Mouse (Mus musculus) heart, postnatal 10 days (tissue): ENCODE data around the gene 2210010C04Rik. TPM values are rescaled to one million over a fixed set of nuclear protein-coding genes. Genes with fewer than 3 reads are reported as not detected.

Experiments used
- DNase-seq, 2 experiments: peaks; one replicate each; pipeline ENCODE4 v3.0.0; 2021
- intact Hi-C: fragments of 180-260 bp; cut with DNase I; formaldehyde crosslinking; loops from one replicate; pipeline ENCODE4 v1.15.1; 2025
- total RNA-seq, 2 experiments: library from RNA; stranded (reverse); gene quantifications; 2 replicates each; pipeline ENCODE4 v1.2.3; 2021

The 2210010C04Rik gene
- total RNA-seq = not detected

DNA sequence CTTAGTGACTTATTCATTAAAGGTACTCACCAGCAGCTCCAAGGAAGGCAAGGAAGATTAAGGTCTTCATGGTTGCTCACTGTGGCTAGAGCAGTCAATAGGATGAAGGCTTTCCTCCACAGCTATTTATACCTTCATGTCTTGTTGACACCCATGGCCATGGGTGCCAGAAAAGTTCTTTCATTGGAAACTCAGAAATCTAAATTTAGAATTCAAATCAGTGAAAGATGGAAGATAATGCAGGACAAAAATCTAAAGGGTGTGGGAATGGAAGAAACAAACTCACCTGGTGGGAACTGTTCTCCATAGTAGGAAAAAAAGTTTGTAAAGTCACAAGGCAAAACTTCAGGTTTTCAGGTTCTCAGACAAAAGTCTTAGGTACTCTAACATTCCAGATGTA is at the start of gene 2210010C04Rik:
TSS of gene 2210010C04Rik (minus strand) at position 101 of the 400 bp plus-strand sequence.
- intact Hi-C loops = no loop called here
- DNase-seq = no peak

DNA sequence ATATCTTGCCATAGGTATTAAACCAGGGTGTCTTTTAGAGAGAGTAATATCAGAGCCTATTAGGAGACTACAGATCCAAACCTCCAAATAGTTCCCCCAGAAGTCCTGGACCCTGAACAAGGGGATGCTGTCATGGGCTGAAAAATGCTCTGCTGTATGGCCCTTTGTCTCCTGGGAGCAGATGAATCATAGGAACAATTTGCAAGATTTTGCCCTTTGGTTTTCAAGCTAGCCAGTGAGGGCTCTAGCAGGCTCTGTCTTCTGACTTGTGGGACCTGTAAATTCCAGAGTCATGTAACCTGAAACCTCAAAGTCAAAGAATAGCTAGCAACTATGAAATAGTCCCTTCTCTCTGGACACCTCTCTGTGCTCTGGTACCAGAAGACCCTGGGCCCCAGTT is 44.8 kb upstream of the 2210010C04Rik start:
- intact Hi-C loops = no loop called here
- DNase-seq = no peak

DNA sequence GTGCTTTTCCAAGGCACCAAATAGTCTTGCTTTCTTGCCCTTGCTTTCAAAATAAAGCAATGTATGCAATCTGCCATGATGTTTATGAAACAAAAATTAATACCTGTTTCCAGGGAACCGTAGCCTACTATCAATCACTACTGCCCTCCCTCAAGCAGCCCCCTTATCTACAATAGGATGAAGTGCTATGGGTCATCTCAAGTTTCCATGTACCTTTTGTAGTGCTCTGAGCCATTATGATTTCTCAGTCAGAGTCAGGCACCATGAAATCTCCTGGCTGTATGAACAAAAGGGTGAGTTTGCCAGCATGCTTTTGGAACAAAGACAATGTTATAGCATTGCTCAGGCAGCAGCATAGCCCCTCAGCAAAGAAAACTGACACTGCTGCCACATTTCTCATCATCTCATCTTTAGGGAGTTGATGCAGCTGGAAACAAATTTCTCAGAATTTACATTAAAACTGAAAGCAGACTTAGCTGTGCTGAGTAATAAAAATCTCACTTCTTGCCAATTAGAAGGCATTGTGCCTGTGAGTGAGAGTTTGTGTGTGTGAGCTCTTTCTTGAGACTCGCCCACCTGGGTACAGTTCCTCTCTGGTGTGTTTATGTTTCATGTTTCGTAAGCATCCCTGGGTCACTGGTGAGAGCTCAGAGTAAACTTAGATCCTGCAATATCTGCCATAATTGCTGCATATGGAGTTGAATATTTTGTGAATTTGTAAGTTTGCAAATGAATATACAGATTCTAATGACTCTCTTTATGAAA is 43.4 kb upstream of the 2210010C04Rik start:
- intact Hi-C loops = no loop called here
- no peak for DNase-seq

DNA sequence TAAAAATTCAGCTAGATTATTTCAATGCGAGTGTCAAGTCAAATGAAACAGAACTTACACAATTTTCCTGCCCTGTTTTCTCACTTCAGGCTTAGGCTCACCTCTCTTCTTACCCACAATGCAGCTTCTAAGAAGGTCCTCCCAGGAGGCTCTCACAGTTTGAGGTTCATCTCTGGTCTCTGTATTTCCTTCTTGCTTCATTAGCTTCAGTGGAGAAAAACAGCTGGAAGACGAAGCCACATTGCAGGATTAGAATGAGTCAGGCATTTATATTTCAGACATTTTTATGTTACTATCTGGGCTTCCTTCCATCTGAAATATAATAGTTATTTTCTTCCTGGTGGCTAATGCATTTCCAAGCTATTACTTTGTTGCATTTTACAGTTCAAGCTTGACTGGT is 40.4 kb upstream of the 2210010C04Rik start:
- intact Hi-C loops = no loop called here
- DNase-seq = no peak

DNA sequence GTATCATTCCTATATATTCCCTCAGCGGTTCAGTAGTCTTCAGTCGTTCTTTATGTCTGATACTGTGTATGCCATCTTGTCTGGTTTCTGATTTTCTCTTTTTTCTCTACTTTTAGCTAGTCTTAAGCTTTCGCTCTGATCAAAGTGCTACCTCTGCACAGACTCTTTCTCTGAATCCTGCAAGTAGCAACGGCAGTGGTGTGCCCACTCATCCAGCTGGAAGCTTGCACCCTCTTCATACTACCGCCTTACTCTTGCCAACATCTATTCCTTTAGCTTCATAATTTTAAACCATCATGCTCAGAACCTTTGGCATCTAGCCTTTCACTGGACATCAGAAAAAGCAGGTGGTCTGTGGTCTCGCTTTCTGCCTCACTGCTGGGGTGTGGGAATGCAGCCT is 28.0 kb upstream of the 2210010C04Rik start:
- intact Hi-C loops = no loop called here

DNA sequence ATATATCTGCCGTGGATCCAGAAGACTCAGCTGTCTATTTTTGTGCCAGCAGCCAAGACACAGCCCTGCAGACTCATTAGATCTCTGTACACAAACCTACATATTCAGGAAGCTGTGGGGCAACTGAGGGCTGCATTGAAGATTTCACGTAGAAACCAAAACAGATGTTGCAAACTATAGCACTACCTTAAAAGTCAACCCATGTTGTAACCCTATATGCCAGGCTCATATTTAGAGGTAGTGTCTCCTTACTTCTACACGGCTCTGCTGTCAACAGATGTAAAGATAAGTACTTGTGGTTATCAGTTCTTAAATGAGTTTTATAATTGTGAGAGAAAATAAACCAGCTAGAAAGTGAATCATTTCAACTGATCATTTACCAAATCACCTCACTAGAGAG is 27.4 kb upstream of the 2210010C04Rik start:
- DNase-seq = no peak
- intact Hi-C loops = no loop called here

More for the DNA sequence above, 28.0 kb upstream of the 2210010C04Rik start:
- no peak for DNase-seq

DNA sequence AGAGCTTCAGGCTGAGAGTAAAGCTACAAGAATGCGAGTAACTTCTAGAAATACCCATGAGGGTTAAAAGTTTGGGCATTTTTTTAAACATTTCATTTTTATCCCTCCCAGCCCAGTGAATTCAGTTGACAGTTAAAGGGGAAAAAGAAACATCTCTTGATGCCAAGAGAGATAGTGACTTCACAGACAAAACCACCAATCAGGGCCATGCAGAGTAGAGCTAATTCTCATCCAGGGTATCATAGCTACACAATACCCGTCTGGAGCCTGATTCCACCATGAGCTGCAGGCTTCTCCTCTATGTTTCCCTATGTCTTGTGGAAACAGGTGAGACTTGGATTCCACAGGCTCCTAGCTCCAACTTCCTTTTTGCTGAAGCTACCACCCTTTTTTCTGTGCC is 26.8 kb upstream of the 2210010C04Rik start:
- no peak for DNase-seq
- intact Hi-C loops = no loop called here

DNA sequence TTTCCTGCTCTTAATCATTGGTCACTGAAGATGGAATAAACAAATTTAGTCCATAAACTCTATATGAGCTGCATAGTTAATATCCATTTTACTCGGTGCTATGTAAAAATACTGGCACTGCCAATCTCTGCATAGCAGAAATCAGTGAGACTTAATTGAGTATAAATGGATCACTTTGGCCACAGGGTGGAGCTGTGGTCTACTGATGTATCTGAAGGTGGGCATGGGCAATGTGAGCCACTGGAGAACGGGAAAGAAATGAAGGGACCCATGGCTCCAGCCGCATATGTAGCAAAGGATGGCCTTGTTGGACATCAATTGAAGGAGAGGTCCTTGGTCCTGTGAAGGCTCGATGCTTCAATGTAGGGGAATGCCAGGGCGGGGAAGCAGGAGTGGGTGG is 25.8 kb upstream of the 2210010C04Rik start:
- intact Hi-C loops = no loop called here
- DNase-seq = no peak

DNA sequence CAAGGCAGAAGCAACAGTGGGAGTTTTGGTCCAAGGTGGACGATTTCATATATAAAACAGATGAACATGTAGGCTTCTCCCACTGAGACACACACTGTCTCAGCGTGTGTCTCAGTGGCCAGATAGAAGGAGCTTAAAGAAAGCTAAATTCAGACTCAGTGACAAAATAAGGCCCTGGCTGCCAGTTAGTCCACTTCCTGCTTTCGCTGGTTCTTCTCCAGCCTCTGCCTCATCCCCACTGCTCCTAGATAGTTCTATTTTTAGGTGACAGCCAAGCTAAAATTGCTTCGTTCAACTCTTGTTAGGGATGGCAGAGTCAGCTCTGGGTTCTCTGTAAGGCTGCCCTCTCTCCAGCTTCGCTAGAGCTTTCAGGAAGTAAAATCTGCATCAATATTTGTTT is 22.3 kb upstream of the 2210010C04Rik start:
- intact Hi-C loops = no loop called here

DNA sequence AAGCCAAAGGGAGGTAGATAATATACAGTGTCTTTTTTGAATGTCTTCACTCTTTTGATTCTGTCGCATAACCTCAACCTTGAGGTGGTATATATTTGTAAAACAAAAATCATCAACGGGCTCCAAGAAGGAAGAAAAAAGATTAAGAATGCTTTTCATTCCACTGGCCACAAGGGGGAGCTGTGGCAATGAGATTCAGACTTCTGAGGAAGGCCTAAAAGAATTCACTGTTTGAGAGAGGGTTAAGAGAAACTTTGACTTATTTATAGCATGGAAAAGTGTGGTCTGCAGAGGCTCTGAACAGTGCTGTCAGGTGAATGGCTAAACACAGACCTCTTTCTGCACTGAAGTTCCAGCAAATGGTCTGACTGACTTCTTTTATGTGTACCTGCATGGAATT is 20.3 kb upstream of the 2210010C04Rik start:
- intact Hi-C loops = no loop called here
- peak; percentile 22 to 56 for DNase-seq

More for the DNA sequence above, 22.3 kb upstream of the 2210010C04Rik start:
- peak; percentile 5 to 12 for DNase-seq

DNA sequence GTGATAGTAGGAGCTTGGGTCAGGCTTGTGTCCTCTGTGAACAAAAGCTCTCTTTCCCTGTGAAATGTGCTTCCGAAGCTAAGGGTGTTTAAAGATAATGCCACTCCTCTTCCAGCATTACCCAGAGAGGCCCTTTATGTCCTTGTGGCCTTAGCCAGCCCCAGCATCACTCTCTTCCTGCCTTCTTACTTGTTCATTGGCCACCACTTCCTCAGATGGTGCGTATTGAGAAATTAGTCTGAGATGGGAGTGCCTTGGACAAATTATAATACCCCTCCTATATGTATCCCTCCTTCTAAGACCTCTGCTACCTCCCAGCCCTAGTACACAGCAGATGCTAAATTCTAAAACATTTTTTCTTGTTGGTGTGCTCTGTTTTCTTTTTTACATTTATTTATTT is 19.1 kb upstream of the 2210010C04Rik start:
- DNase-seq = no peak

DNA sequence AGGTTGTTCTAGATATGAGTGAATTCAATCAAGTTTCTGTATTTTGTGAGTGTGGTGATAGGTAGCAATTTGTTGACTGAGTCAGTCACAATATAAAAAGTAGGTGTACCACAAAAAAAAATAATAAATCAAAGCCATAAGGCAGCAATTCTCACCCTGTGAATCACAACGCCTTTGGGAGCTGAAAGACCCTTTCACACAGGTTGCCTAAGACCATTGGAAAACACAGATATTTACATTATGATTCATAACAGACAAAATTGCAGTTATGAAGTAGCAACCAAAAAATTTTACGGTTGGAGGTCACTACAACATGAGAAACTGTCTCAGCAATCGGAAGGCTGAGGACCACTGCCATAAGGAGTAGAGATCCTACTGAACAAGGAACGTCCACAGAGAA is 16.5 kb upstream of the 2210010C04Rik start:
- intact Hi-C loops = no loop called here
- no peak for DNase-seq

More for the DNA sequence above, 19.1 kb upstream of the 2210010C04Rik start:
- intact Hi-C loops = no loop called here

DNA sequence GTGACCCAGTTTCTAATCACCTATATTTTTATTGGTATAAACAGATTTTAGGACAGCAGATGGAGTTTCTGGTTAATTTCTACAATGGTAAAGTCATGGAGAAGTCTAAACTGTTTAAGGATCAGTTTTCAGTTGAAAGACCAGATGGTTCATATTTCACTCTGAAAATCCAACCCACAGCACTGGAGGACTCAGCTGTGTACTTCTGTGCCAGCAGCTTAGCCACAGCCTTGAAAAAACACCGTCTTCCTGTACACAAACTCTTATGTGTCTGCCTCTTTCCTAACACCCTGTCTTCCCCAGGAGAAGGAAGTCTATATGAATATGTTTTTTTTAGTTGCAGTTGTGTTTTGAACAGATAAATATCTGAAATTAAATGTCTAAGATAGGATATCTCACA is 13.3 kb upstream of the 2210010C04Rik start:
- intact Hi-C loops = no loop called here
- DNase-seq = no peak

DNA sequence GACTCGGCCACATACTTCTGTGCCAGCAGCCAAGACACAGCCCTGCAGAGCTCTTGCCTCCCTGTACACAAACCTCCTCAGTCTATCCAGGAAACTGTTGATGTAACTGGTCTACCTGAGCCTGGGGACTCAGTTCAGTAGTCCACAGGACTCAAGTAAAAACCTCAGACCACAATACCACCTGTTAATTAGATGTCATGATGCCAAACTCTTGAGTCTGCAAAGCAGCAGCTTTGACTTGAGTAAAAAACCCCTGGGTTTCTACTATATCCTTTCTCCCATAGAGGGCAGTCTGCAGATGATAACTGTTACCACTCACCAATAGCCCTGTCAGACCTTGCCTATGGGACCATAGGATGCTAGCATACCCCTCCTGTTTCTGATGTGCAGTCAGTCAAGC is 12.7 kb upstream of the 2210010C04Rik start:
- intact Hi-C loops = no loop called here
- DNase-seq = no peak

DNA sequence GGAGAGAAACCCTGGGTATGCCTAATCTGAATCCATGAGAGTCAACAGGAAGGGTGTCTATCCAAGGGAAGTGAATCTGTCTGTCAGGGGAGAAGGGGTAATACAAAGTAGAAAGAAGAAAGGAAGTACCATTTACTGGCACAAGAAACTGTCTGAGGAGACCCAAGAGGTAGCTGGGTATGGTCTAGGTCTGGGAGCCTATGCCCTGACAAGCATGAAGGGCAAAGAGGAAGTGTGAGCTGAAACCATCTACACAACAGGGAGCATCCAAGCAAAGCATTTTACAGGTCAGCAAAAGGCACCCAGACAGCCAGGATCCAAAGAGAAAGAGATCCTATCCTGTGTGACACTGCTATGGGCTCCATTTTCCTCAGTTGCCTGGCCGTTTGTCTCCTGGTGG is 11.9 kb upstream of the 2210010C04Rik start:
- no peak for DNase-seq
- intact Hi-C loops = no loop called here

DNA sequence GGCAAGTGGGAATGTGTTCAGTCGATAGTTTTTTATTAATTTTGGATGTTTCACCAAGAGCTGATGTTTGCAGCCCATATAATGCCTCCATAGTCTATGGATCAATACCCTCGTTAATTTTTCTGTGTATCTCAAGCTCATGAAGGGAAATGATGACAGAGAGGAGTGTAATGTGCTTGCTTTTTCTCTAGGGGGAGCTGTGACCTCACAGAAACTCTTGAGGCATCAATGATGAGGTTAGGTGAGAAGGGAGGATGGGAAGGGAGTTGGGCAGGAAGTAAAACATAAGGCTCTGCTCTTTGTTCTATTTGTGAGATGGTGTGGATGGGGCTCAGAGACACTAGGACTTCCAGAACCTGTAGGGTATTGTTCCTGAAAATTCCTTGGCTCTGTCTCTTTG is 11.2 kb upstream of the 2210010C04Rik start:
- intact Hi-C loops = no loop called here
- no peak for DNase-seq

DNA sequence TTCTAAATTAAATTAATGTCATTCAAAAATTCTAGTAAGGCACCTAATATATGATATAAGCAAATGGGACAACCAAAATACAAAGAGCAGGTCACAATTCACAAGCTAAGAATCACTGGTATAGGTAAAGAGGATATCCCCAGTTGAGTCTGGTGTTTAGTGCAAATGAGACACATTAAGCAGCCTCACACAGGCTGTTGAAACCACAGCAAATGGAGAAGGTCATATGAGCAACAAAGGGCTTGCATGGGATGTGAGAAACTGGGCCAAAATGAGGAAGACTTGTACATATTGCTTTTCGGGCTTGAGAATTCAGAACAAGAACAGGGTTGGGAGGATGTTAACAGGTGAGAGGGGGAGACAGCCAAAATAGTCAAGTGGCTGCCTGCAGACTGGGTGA is 9.4 kb upstream of the 2210010C04Rik start:
- DNase-seq = no peak
- intact Hi-C loops = no loop called here

DNA sequence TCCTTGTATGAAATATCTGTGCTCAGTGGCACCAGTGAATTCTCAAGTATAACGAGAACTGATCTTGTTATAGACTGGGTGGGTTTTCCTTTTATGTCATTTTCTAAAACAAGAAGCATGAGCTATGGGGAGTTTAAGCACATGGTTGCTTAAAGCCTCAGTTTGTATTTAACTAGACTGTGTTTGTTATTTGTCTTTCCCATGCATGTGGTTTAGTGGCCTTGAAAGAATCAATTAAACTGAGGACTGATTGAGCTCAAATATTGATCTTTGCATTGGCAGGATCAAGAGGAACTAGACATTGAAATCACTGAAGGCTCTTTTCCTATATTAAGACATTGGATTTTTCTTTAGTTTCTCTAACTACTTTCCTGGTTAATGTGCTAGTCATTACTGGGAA is 9.0 kb upstream of the 2210010C04Rik start:
- intact Hi-C loops = no loop called here
- DNase-seq = no peak

DNA sequence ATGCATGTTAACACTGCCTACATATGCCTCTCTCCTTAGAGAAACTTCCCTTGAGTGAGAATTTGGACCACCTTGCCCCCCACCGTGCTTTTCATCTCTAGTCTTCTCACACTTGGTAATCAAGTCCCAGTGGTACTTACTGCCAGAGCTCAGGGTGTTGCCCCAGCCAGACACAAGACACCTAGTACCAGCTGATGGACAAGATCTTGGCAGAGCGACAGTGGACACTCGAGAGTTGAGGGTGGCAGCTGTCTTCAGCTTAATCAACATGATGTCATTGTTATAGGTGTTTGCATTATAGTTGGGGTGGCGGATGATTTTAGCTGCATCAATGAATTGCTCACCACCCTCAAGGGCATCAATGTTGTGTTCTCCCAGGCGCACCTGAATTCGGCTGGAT is 2.5 kb downstream of the 2210010C04Rik start:
- no peak for DNase-seq
- intact Hi-C loops = no loop called here

DNA sequence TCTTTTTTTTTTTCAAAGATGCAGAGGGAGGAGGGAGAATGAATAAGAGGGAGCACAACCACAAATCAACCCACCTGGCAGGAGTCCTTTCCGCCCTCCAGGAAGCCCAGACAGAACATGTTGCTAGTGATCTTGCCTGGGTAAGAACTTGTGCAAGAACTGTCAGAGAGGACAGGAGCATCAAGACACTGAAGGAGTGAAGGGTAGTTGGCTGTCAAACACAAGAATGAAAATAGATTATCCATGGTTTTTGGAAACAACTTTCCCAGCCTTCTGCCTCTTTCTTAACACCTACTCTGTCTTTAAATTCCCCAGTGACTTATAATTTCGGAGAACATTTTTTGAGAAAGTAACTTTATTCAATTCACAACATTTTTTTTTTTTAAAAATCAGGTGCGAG is 3.1 kb downstream of the 2210010C04Rik start:
- intact Hi-C loops = no loop called here
- no peak for DNase-seq

DNA sequence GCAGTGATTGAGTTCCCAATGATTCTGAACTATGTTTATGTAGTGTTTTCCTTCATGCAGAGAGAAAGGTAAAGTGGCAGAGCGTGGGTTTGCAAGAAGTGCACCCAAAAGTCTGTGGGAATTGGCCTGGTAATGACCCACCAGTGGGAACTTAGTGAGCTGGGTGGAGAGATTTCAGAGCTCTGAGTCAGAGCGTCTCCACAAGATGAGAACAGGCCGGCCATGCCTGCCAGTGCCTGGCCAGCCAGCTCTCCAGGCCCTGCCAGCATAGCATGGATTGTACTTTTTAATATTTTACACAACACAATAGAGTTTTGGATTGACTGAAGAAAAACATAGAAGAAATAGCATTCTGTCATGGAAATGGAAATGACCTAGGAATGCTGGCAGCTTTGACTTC is 4.5 kb downstream of the 2210010C04Rik start:
- no peak for DNase-seq
- intact Hi-C loops = no loop called here

DNA sequence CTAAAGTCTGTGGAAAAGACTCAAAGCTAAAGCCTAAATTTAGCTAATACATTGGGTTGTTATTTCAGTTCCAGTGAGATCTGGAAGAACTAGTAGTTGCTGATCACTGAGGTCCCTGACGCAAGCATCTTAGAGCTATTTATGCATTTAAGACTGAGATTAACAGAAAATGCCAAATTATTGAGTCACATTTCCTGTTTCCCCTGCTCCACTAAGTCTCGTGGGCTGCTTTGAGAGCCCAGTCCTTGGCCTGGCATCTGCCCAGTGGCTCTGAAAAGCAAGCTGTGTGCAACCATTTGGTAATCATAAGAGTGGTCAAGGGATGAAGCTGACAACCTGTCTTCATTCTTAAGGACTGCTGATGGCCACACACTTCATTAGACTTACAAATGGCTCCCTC is 8.3 kb downstream of the 2210010C04Rik start:
- peak; percentile 32 to 38 for DNase-seq
- intact Hi-C loops = no loop called here
